Mouse (Mus musculus) MEL (cell line): ENCODE results near the gene Myl6. TPM values are rescaled to one million over a fixed set of nuclear protein-coding genes. Genes with fewer than 3 reads are reported as not detected.

Source experiments
- DNase-seq: peaks from one replicate; pipeline ENCODE4 v3.0.0; 2011; ENCODE audit warnings: low read depth, low spot score
- H3K27ac ChIP-seq: 2 replicates; pipeline ENCODE4 v1.5.1; 2012; ENCODE audit warnings: low read depth, mild to moderate bottlenecking, control low read depth, low read length, moderate library complexity; ENCODE audit not compliant: control insufficient read depth
- H3K27me3 ChIP-seq, 2 experiments: fragments of 150-350 bp in 1 of 2; sonication (generic) in 1 of 2; 2 replicates each; pipeline ENCODE4 v1.6.1; 2012; ENCODE audit warnings: low read length in 2 of 2, mild to moderate bottlenecking in 2 of 2, improper control_type of control experiment in 1 of 2, moderate library complexity in 1 of 2; ENCODE audit not compliant: insufficient read depth in 2 of 2, control insufficient read depth in 1 of 2
- H3K36me3 ChIP-seq, 2 experiments: 2 replicates each; pipeline ENCODE4 v1.6.1; 2012 to 2014; ENCODE audit warnings: low read length in 2 of 2, improper control_type of control experiment in 1 of 2, inconsistent platforms in 1 of 2, mild to moderate bottlenecking in 1 of 2; ENCODE audit not compliant: insufficient read depth in 2 of 2, control insufficient read depth in 1 of 2
- H3K4me1 ChIP-seq, 2 experiments: fragments of 150-350 bp in 1 of 2; sonication (generic) in 1 of 2; 2 replicates each; pipeline ENCODE4 v1.6.1; 2012; ENCODE audit warnings: low read length in 2 of 2, improper control_type of control experiment in 1 of 2, mild to moderate bottlenecking in 1 of 2; ENCODE audit not compliant: insufficient read depth in 2 of 2, control insufficient read depth in 1 of 2
- H3K4me3 ChIP-seq, 2 experiments: fragments of 150-350 bp in 1 of 2; sonication (generic) in 1 of 2; 2 replicates each; pipeline ENCODE4 v1.5.1; 2012; ENCODE audit warnings: low read depth in 2 of 2, low read length in 2 of 2, mild to moderate bottlenecking in 2 of 2, moderate library complexity in 2 of 2, control low read depth in 1 of 2, improper control_type of control experiment in 1 of 2; ENCODE audit not compliant: control insufficient read depth in 1 of 2, insufficient read depth in 1 of 2
- H3K79me2 ChIP-seq: 2 replicates; pipeline ENCODE4 v1.6.1; 2012; ENCODE audit warnings: mild to moderate bottlenecking, low read length, moderate library complexity; ENCODE audit not compliant: control insufficient read depth, poor library complexity, insufficient read depth
- H3K9ac ChIP-seq: 2 replicates; pipeline ENCODE4 v1.6.1; 2012; ENCODE audit warnings: low read depth, mild to moderate bottlenecking, control low read depth, low read length, moderate library complexity; ENCODE audit not compliant: control insufficient read depth, poor library complexity, severe bottlenecking
- H3K9me3 ChIP-seq: fragments of 150-350 bp; sonication (generic); replicated peaks from 2 replicates; pipeline ENCODE4 v1.6.1; 2012; ENCODE audit warnings: mild to moderate bottlenecking, low read length, improper control_type of control experiment, moderate library complexity; ENCODE audit not compliant: insufficient read depth
- BHLHE40 ChIP-seq: IDR thresholded peaks from 2 replicates; pipeline ENCODE4 v1.6.1; 2012; ENCODE audit warnings: low read depth, mild to moderate bottlenecking, inconsistent platforms, low read length, improper control_type of control experiment, borderline replicate concordance
- CHD1 ChIP-seq: IDR thresholded peaks from 2 replicates; pipeline ENCODE4 v1.6.1; 2012; ENCODE audit warnings: low read depth, mild to moderate bottlenecking, inconsistent platforms, low read length, improper control_type of control experiment
- CHD2 ChIP-seq: IDR thresholded peaks from 2 replicates; pipeline ENCODE4 v1.6.1; 2011; ENCODE audit warnings: low read length, improper control_type of control experiment
- CTCF ChIP-seq, 3 experiments: IDR thresholded peaks in 2 of 3; conservative IDR thresholded peaks in 1 of 3; 2 replicates each; pipeline ENCODE4 v1.5.1; 2011 to 2012; ENCODE audit warnings: low read length in 3 of 3, low read depth in 2 of 3, mild to moderate bottlenecking in 2 of 3, improper control_type of control experiment in 1 of 3, inconsistent platforms in 1 of 3, mixed read lengths in 1 of 3, moderate library complexity in 1 of 3; ENCODE audit not compliant: control insufficient read depth in 1 of 3, insufficient read depth in 1 of 3, poor library complexity in 1 of 3, severe bottlenecking in 1 of 3
- E2F4 ChIP-seq: IDR thresholded peaks from 2 replicates; pipeline ENCODE4 v1.6.1; 2011; ENCODE audit warnings: low read depth, low read length, improper control_type of control experiment, borderline replicate concordance
- ELF1 ChIP-seq: IDR thresholded peaks from 2 replicates; pipeline ENCODE4 v1.6.1; 2014; ENCODE audit warnings: low read depth, mild to moderate bottlenecking, inconsistent platforms, low read length, improper control_type of control experiment, moderate library complexity
- EP300 ChIP-seq, 2 experiments: IDR thresholded peaks; 2 replicates each; pipeline ENCODE4 v1.6.1; 2011; ENCODE audit warnings: improper control_type of control experiment in 2 of 2, low read length in 2 of 2, low read depth in 1 of 2, mild to moderate bottlenecking in 1 of 2
- ETS1 ChIP-seq: IDR thresholded peaks from 2 replicates; pipeline ENCODE4 v1.6.1; 2012; ENCODE audit warnings: low read depth, mild to moderate bottlenecking, inconsistent platforms, low read length, improper control_type of control experiment, moderate library complexity
- GATA1 ChIP-seq: IDR thresholded peaks from 2 replicates; pipeline ENCODE4 v1.6.1; 2011; ENCODE audit warnings: low read depth, low read length, improper control_type of control experiment
- JUND ChIP-seq: IDR thresholded peaks from 2 replicates; pipeline ENCODE4 v1.6.1; 2011; ENCODE audit warnings: low read depth, mild to moderate bottlenecking, improper control_type of control experiment, low read length
- KAT2A ChIP-seq: conservative IDR thresholded peaks from 2 replicates; pipeline ENCODE4 v1.6.1; 2012; ENCODE audit warnings: low read depth, low read length, improper control_type of control experiment, inconsistent platforms
- MAFK ChIP-seq: IDR thresholded peaks from 2 replicates; pipeline ENCODE4 v1.6.1; 2011; ENCODE audit warnings: low read depth, mild to moderate bottlenecking, low read length, improper control_type of control experiment, borderline replicate concordance
- MAX ChIP-seq: IDR thresholded peaks from 2 replicates; pipeline ENCODE4 v1.6.1; 2011; ENCODE audit warnings: low read length, improper control_type of control experiment
- MAZ ChIP-seq: IDR thresholded peaks from 2 replicates; pipeline ENCODE4 v1.6.1; 2012; ENCODE audit warnings: low read depth, mild to moderate bottlenecking, inconsistent platforms, low read length, improper control_type of control experiment
- MEF2A ChIP-seq: IDR thresholded peaks from 2 replicates; pipeline ENCODE4 v1.6.1; 2014; ENCODE audit warnings: low read depth, mild to moderate bottlenecking, inconsistent platforms, low read length, improper control_type of control experiment; ENCODE audit not compliant: poor library complexity, insufficient replicate concordance, severe bottlenecking; ENCODE audit errors: extremely low read depth
- MXI1 ChIP-seq: IDR thresholded peaks from 2 replicates; pipeline ENCODE4 v1.6.1; 2011; ENCODE audit warnings: mild to moderate bottlenecking, low read depth, low read length, improper control_type of control experiment
- MYB ChIP-seq: IDR thresholded peaks from 2 replicates; pipeline ENCODE4 v1.6.1; 2011; ENCODE audit warnings: mild to moderate bottlenecking, low read depth, low read length, improper control_type of control experiment
- MYC ChIP-seq: IDR thresholded peaks from 2 replicates; pipeline ENCODE4 v1.6.1; 2011; ENCODE audit warnings: low read depth, mild to moderate bottlenecking, low read length, improper control_type of control experiment, moderate library complexity
- NELFE ChIP-seq: IDR thresholded peaks from 2 replicates; pipeline ENCODE4 v1.6.1; 2011; ENCODE audit warnings: low read depth, low read length, improper control_type of control experiment
- NRF1 ChIP-seq: IDR thresholded peaks from 2 replicates; pipeline ENCODE4 v1.6.1; 2014; ENCODE audit warnings: low read depth, mild to moderate bottlenecking, inconsistent platforms, low read length, improper control_type of control experiment, moderate library complexity; ENCODE audit not compliant: poor library complexity, insufficient read depth, severe bottlenecking
- POLR2A ChIP-seq, 2 experiments: IDR thresholded peaks; 2 replicates each; pipeline ENCODE4 v1.6.1; 2011 to 2012; ENCODE audit warnings: low read length in 2 of 2, mild to moderate bottlenecking in 2 of 2, control low read depth in 1 of 2, improper control_type of control experiment in 1 of 2, low read depth in 1 of 2, moderate library complexity in 1 of 2; ENCODE audit not compliant: control insufficient read depth in 1 of 2, insufficient read depth in 1 of 2, poor library complexity in 1 of 2
- POLR2AphosphoS2 ChIP-seq: IDR thresholded peaks from 2 replicates; pipeline ENCODE4 v1.6.1; 2011; ENCODE audit warnings: low read length, improper control_type of control experiment
- POLR2AphosphoS5 ChIP-seq: IDR thresholded peaks from 2 replicates; pipeline ENCODE4 v1.6.1; 2012; ENCODE audit warnings: low read depth, borderline replicate concordance, mild to moderate bottlenecking, inconsistent platforms, low read length, moderate library complexity, mixed read lengths
- RAD21 ChIP-seq: IDR thresholded peaks from 2 replicates; pipeline ENCODE4 v1.6.1; 2011; ENCODE audit warnings: mild to moderate bottlenecking, low read depth, low read length, improper control_type of control experiment
- RCOR1 ChIP-seq: IDR thresholded peaks from 2 replicates; pipeline ENCODE4 v1.6.1; 2012; ENCODE audit warnings: low read depth, mild to moderate bottlenecking, inconsistent platforms, low read length, improper control_type of control experiment
- SIN3A ChIP-seq: IDR thresholded peaks from 2 replicates; pipeline ENCODE4 v1.6.1; 2012; ENCODE audit warnings: low read length, improper control_type of control experiment, inconsistent platforms
- SMC3 ChIP-seq: IDR thresholded peaks from 2 replicates; pipeline ENCODE4 v1.6.1; 2011; ENCODE audit warnings: low read depth, low read length, improper control_type of control experiment
- TAL1 ChIP-seq: IDR thresholded peaks from 2 replicates; pipeline ENCODE4 v1.6.1; 2012; ENCODE audit warnings: mild to moderate bottlenecking, inconsistent platforms, low read length, moderate library complexity, mixed read lengths
- TBP ChIP-seq: IDR thresholded peaks from 2 replicates; pipeline ENCODE4 v1.8.0; 2011; ENCODE audit warnings: low read depth, low read length, improper control_type of control experiment
- TCF12 ChIP-seq: IDR thresholded peaks from 2 replicates; pipeline ENCODE4 v1.6.1; 2014; ENCODE audit warnings: low read depth, mild to moderate bottlenecking, inconsistent platforms, low read length, improper control_type of control experiment, moderate library complexity
- UBTF ChIP-seq: IDR thresholded peaks from 2 replicates; pipeline ENCODE4 v1.6.1; 2012; ENCODE audit warnings: low read depth, mild to moderate bottlenecking, inconsistent platforms, low read length, improper control_type of control experiment, moderate library complexity, borderline replicate concordance; ENCODE audit not compliant: insufficient read depth
- USF1 ChIP-seq: IDR thresholded peaks from 2 replicates; pipeline ENCODE4 v1.6.1; 2014; ENCODE audit warnings: low read depth, mild to moderate bottlenecking, inconsistent platforms, low read length, improper control_type of control experiment, moderate library complexity
- USF2 ChIP-seq, 2 experiments: IDR thresholded peaks; 2 replicates each; pipeline ENCODE4 v1.6.1; 2011 to 2012; ENCODE audit warnings: improper control_type of control experiment in 2 of 2, low read length in 2 of 2, borderline replicate concordance in 1 of 2, inconsistent platforms in 1 of 2, low read depth in 1 of 2, mild to moderate bottlenecking in 1 of 2; ENCODE audit not compliant: insufficient read depth in 1 of 2
- ZC3H11A ChIP-seq: IDR thresholded peaks from 2 replicates; pipeline ENCODE4 v1.6.1; 2012; ENCODE audit warnings: low read depth, mild to moderate bottlenecking, inconsistent platforms, low read length, improper control_type of control experiment
- ZKSCAN1 ChIP-seq: IDR thresholded peaks from 2 replicates; pipeline ENCODE4 v1.6.1; 2012; ENCODE audit warnings: low read depth, mild to moderate bottlenecking, inconsistent platforms, low read length, improper control_type of control experiment, moderate library complexity
- ZMIZ1 ChIP-seq: IDR thresholded peaks from 2 replicates; pipeline ENCODE4 v1.6.1; 2012; ENCODE audit warnings: low read depth, mild to moderate bottlenecking, inconsistent platforms, low read length, improper control_type of control experiment, moderate library complexity
- ZNF384 ChIP-seq: IDR thresholded peaks from 2 replicates; pipeline ENCODE4 v1.6.1; 2012; ENCODE audit warnings: low read depth, mild to moderate bottlenecking, inconsistent platforms, low read length, improper control_type of control experiment
- polyA plus RNA-seq, 2 experiments: library from polyadenylated mRNA; stranded (reverse) in 1 of 2; unstranded in 1 of 2; fragments of >175 nt in 1 of 2; fragments of >200 nt in 1 of 2; gene quantifications; 2 replicates each; pipeline versions ENCODE4 v1.2.1 to v1.2.4; 2012; ENCODE audit warnings: low replicate concordance in 2 of 2, low read depth in 1 of 2; ENCODE audit not compliant: insufficient read length in 2 of 2, insufficient read depth in 1 of 2, missing spikeins in 1 of 2
- total RNA-seq: library from RNA; depleted of rRNA; stranded (reverse); fragments of 300-350 nt; gene quantifications from 2 replicates; pipeline ENCODE4 v1.2.3, GENCODE M21; 2012

Myl6 gene
- total and polyA plus RNA-seq, 3 experiments: 399 to 589 TPM; not detected in 1

- peak; percentile 80 for DNase-seq
- peak overlapping the region; percentile 54 to 73 for H3K4me3 ChIP-seq
- peaks cover 19 to 33% of the 10 kb centered on the region in 2 experiments for H3K4me1 ChIP-seq
- peaks cover 0 to 26% of the 10 kb centered on the region in 2 experiments; a peak in 2 of 4 replicates for H3K36me3 ChIP-seq
- peaks cover 11% of the 10 kb centered on the region for H3K79me2 ChIP-seq
- H3K9me3 ChIP-seq: no peaks in the 10 kb centered on the region
- H3K27me3 ChIP-seq: no peaks in the 10 kb centered on the region
- peak overlapping the region; percentile 82 for H3K27ac ChIP-seq
- H3K9ac ChIP-seq: peak overlapping the region; percentile 76
- TF ChIP-seq USF1: no peak
- no peak for TF ChIP-seq MYC
- no peak for TF ChIP-seq MEF2A
- peak; percentile 66; the same call in 1 of the 2 replicates for TF ChIP-seq ZMIZ1
- peak; percentile 11 to 45; a peak in 1 of 4 replicates for TF ChIP-seq EP300 (IDR thresholded peaks at IDR 0.05; ENCODE audit: low read depth in 1 of 2, low read length in 2 of 2)
- TF ChIP-seq ETS1: no peak
- TF ChIP-seq POLR2A (IDR thresholded peaks at IDR 0.05; ENCODE audit: control insufficient read depth in 1 of 2, insufficient read depth in 1 of 2, low read depth in 1 of 2, low read length in 2 of 2, poor library complexity in 1 of 2): peak; percentile 41 to 50; a peak in 2 of 4 replicates
- TF ChIP-seq TBP: no peak; the same call in 1 of the 2 replicates
- TF ChIP-seq ZKSCAN1: no peak
- 0 out of 6 replicates have a peak, but pooled peaks of 1 of the 3 experiments have one; percentile 7 for TF ChIP-seq CTCF (IDR thresholded peaks at IDR 0.05 in 2 of 3, conservative IDR thresholded peaks at IDR 0.05 in 1 of 3; ENCODE audit: control insufficient read depth in 1 of 3, insufficient read depth in 1 of 3, low read depth in 2 of 3, low read length in 3 of 3, poor library complexity in 1 of 3, severe bottlenecking in 1 of 3)
- peak; percentile 13; the same call in 1 of the 2 replicates for TF ChIP-seq TCF12
- no peak for TF ChIP-seq UBTF
- no peak for TF ChIP-seq E2F4
- TF ChIP-seq NELFE: peak; percentile 60
- peak; percentile 55; the same call in 1 of the 2 replicates for TF ChIP-seq MXI1
- peak; percentile 89 for TF ChIP-seq SIN3A
- TF ChIP-seq USF2 (IDR thresholded peaks at IDR 0.05; ENCODE audit: borderline replicate concordance in 1 of 2, insufficient read depth in 1 of 2, low read depth in 1 of 2, low read length in 2 of 2): no peak
- TF ChIP-seq MAFK: no peak
- no peak; the same call in 1 of the 2 replicates for TF ChIP-seq SMC3
- no peak for TF ChIP-seq MAX
- TF ChIP-seq MYB: 0 out of 2 replicates have a peak, but pooled peaks have one; percentile 34
- no peak for TF ChIP-seq BHLHE40
- no peak for TF ChIP-seq RAD21
- TF ChIP-seq JUND: no peak
- TF ChIP-seq POLR2AphosphoS2: no peak
- TF ChIP-seq MAZ: peak; percentile 81
- TF ChIP-seq ZC3H11A: no peak
- TF ChIP-seq POLR2AphosphoS5: no peak
- no peak for TF ChIP-seq TAL1
- TF ChIP-seq RCOR1: 0 out of 2 replicates have a peak, but pooled peaks have one; percentile 24
- no peak for TF ChIP-seq CHD2
- TF ChIP-seq CHD1: no peak
- TF ChIP-seq ELF1: no peak
- TF ChIP-seq NRF1: no peak
- TF ChIP-seq ZNF384: no peak
- no peak for TF ChIP-seq GATA1
- TF ChIP-seq KAT2A: no peak
Measured at GRCm38 (mm10) chr10:128499116-128499671, 5.2 kb upstream of the Myl6 start.
